Mouse (Mus musculus) kidney, adult 2 months (tissue): ENCODE measurements around the gene Bcar3.

Source experiments
- CTCF ChIP-seq: fragments of 200-500 bp; conservative IDR thresholded peaks from 2 replicates; pipeline ENCODE4 v1.5.1; 2011; ENCODE audit warnings: low read depth, mild to moderate bottlenecking, control low read depth, low read length, moderate library complexity, mixed read lengths; ENCODE audit not compliant: insufficient read depth, insufficient read length
- POLR2A ChIP-seq: fragments of 200-500 bp; IDR thresholded peaks from one replicate; pipeline ENCODE4 v1.6.1; 2011; ENCODE audit warnings: low read depth, low read length, control low read depth

DNA sequence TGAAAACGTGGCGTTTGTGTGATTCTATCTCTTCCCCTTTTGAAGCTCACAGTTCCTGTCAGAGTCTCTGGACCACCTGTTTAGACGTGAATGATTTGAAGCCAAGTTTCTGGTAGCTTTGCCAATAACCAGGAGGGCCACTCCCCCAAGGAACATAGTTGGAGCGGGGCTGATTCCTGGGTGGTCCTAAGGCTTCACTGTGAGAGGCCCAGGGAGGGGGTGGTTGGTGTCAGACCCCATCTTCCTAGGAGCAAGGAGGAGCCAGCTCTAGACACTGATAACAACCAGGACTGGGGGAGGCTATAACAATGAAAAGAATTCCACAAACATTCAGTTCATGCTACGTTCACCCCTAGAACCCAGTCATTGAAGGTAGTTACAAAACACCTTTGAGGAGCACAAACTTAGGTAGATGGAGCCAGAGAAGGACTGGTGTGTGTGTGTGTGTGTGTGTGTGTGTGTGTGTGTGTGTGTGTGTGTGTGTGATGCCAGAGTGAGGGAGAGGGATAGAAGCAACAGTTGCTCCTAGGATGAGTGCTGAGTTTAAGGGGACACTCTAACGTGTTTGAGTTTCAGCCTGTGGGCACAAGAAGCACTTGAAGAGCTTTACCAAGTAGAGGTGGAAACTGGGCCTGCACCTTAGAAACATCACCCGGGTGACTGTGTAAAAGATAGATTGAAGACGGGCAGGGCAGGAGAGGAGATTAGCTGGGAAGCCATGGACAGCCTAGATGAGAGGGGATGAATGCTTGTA lies 111.4 kb downstream of the Bcar3 start:
- TF ChIP-seq CTCF (no peak), POLR2A (no peak)
